Mouse (Mus musculus) liver (tissue): ENCODE data around the gene Tsc22d2.
A peak's percentile ranks its signal among the peaks of the same experiment; 100 is the strongest.
"Not testable (repeated sequence)": the region's sequence is repeated elsewhere in the genome, so short reads cannot be mapped to it uniquely, and the experiment has no call there.

Experiments
- DNase-seq: peaks from one replicate; pipeline ENCODE4 v3.0.0-alpha.2; 2020; ENCODE audit warnings: mixed read lengths

The Tsc22d2 gene

DNA sequence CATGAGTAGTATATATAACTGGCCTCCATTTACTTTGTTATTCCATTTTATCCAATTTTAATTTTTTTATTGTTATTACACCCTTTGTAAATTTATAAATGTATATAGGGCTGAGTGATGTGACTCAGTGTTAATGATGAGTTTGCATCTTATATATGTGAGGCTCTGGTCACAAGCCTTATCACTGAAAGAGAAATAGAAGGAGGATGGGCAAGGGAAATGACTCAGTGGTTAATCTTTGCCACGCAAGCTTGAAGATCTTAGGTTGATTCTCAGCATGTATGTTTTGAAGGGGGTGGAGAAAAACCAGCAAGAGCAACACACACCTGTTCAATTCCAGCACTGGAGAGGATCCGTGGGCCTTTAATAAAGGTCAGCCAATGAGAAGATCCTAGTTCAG, 19.9 kb downstream of the Tsc22d2 start:
- DNase-seq = no peak

DNA sequence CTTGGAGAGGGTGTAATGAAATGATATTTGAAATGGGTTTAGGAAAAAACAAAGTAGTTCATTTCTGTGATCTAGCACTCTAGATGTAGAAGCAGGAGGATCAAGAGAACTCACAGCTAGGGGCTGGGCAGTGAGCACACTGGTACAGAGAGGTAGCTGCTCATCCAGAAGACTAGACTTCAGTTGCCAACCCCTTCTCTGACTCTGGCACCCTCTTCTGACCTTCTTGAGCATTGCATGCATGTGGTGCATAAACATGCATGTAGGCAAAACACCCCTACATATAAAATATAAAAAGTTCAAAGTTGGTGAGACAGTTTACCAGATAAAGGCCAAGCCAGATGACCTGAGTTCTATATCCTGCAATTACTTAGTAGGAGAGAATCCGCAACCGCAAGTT, 33.7 kb downstream of the Tsc22d2 start:
- peak; percentile 74 for DNase-seq

DNA sequence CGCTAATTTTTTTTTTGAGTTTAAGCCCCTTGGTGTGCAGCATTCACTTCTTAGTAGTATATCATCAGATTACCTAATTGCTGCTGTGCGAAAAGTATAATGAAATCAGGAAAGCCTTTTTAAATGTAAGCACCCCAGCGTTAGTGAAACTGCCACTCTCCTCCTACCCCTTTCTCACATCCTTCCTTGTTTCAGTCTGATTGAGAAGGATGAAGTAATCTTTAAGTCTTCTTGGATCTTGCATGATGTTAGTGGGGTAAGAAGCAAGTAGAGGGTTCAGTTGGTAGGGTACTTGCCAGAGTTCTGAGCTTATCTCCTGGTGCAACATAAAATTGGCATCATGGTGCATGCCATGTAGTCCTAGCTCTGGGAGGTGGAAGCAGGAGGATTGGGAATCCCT, 35.0 kb downstream of the Tsc22d2 start:
- DNase-seq = no peak

DNA sequence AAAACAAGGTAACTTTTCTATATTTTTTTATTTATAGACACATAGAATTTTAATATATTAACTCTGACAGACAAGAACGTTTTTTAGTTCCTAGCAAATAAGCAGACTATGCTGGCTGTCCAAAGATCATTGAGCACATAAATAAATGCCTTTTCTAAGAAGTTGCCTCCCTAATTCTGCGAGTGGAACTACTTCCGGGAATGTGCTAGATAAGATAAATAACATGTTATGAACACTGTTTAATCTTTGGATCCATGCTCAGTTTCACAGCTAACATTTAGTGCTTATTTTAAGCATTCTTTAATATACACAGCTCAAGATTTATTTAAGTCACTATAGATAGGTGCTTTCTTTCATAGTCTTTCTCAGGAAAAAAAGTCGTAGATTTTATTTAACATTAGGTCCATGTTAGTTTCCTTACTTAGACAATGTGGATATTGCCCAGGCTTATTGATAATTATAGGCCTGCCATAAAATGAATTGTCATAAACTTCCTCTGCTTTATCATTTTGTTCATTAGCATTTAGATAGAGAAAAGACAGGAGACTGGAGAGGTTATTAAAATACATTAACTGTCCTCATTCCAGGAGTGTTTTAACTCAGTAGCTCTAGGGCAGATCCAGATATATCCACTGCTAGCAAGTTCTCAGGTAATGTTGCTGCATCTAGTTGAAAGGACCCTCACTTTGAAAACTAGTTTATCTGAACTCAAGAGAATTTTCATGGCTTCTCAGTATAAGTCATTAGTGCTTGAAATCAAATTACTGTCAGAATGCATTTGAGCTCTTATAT, 40.1 kb downstream of the Tsc22d2 start:
- peak; percentile 19 for DNase-seq

DNA sequence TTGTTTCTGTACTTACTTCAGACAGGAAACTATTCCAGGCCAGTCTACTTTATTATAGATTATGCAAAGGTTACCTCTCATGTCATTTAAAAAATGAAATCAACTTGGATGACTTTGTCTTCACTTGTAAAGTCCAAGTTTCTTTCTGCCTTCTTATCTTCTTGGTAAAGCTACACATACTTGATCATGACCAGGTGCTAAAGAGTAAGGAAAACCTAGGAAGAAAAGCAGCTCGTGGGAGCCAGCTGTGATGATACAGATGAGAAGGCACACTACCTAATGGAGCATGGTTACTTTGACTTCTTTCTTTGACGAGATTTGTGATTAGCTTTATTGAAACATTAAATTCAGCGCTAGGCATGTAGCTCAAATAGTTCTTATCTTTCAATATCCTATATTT, 40.7 kb downstream of the Tsc22d2 start:
- DNase-seq = peak; percentile 12

DNA sequence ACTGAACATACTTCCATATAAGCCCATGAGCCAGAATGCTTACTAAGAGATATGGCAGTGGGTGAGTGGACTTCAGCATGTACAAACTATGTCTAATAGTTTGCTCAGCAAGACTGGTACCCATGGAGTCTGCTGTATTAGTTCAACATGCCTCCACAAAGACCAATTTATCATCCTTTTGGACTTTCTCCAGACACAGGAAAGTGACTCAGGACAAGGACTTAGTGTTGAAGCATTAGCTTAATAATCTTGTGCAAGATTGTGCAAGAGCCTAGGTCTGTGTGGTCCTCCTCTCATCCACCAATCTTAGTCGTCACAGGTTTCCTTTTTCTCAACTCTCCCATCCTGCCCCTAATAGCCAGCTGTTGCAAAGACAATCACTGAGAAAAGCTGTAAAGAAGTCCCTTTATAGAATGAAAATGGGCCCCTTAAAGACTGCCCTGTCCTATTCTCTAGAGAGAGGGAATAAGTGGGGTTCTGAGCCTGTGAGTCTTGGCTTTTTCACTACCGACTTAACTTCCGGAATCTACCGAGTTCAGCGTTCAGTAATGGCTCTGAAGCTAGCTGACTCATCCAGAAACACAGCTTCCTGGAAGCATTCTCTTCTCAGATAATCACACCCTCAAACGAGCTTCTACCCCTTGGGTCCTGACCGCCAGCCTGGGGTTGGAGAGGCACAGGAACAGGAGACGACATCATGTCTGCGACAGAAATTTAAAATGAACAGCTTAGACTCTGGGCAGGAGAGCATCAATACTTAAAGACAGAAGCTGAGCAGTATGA, 55.3 kb downstream of the Tsc22d2 start:
- DNase-seq = peak; percentile 57

DNA sequence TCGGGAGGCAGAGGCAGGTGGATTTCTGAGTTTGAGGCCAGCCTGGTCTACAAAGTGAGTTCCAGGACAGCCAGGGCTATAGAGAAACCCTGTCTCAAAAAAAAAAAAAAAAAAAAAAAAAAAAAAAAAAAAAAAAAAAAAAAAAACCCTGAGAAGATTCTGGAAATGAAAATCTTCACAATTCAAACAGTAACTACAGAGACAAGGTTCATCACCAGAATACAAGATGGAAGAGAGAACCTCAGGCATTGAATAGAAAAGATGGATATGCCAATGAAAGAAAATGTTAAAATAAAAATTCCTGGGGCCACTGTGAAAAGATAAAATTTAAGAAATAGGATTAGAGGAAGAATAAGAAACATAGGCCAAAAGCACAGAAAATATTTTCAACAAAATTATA, 60.8 kb downstream of the Tsc22d2 start:
- not testable (repeated sequence) for DNase-seq

DNA sequence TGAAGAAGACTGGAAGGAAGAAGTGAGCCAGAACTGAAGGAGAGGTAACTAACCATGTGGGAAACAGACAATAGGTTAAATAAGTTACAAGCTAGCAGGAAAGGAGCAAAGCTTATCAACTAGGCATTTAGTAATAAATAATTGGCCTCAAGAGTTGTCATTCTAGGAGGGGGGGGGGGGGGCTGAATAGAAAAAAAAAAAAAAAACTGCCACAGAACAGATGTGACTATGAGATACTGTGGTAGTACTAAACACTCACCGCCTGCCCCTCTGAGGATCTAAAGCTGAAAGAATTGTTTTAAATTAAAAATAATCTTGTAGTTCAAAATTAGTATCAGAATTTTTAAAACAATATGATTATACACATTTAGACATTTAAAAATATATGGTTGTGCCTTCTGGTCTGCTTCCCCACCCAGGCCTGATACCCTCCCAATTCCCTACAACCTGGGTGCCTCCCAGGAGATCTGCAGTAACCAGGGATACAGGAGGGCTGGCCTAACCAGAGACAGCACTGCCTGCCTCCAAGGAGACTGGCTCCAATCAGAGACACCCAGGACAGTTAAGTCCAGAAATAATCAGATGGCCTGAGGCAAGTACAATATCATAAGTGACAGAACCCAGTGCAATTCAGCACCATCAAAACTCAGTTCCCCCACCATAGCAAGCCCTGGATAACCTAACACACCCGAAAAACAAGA, 64.4 kb downstream of the Tsc22d2 start:
- DNase-seq = no peak

DNA sequence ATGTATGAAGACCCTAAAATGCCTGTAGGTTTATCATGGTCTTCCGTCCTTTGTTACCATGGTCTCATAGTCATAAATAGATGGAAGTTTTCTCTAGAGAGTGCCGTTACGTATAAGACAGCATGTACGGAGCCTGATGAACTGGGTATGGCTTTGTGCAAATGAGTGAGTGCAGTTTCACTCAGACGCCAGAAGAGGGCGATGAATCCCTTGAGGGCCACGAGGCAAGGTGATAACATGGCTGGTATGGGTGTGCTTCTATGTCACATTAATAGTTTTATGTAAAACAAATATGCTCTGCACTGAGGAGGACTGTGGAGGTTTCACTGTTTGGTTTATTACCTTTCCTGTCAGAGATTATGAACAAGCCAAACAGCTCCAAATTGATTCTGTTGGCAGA, 71.4 kb downstream of the Tsc22d2 start:
- DNase-seq = peak; percentile 42

DNA sequence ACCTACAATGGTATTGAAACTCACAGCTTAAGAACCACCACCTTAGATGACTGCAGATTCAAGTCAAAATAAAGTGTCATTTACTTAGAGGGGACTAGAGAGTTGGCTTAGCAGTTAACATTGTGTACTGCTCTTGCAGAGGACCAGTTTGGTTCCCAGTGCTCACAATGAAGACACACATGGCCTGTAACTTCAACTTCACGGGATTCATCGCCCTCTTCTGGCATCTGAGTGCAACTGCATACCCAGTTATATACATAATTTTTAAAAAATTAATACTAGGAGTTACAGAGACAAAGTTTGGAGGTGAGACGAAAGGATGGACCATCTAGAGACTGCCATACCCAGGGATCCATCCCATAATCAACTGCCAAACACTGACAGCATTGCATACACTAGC, 72.6 kb downstream of the Tsc22d2 start:
- no peak for DNase-seq

DNA sequence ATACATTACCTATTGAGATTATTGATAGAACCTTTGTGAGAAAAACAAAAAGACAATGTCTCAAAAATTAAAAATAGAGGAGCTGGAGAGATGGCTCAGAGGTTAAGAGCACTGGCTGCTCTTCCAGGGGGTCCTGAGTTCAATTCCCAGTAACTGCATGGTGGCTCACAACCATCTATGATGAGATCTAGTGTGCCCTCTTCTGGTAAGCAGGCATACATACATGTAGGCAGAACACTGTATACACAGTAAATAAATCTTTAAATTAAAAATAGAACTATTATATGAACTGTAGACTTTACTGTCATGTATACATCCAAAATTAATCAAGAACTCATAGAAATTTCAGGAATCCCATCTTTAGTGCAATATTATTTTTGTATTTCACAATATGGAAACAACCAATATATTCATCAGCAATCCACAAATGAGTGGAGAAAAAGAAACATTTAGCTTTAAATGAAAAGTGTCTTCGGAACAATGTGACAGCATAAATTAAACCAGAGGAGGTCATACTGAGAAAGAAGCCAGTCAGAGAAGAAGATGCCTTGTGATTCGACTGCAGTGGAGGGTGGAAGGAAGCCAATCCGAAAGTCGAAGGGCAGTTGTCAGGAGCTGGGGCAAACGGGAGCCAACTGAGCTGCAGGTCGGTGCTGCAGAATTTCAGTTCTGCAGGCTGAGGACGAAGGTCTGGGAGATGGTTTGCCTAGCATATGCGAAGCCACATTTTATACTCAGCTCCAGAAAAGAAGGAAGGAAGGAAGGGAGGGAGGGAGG, 73.7 kb downstream of the Tsc22d2 start:
- no peak for DNase-seq

DNA sequence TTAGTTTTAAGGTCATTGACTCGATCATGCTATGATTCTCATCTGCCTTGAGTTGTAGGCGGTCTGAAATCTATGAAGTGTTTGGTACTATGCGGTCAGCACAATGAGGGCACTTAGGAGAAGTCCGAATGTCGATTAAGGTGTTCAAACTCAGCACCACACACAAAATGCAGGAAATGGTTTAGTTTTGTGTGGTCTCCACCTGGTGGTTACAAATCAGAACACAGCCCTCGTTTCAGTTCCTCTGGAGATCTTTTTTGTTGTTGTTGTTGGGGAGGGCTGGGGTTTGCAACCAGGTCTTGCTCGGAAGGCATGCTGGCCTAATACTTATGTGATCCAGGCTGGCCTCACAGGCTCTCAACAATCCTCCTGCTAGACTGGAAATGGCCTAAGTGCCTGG, 76.3 kb downstream of the Tsc22d2 start:
- DNase-seq = no peak

DNA sequence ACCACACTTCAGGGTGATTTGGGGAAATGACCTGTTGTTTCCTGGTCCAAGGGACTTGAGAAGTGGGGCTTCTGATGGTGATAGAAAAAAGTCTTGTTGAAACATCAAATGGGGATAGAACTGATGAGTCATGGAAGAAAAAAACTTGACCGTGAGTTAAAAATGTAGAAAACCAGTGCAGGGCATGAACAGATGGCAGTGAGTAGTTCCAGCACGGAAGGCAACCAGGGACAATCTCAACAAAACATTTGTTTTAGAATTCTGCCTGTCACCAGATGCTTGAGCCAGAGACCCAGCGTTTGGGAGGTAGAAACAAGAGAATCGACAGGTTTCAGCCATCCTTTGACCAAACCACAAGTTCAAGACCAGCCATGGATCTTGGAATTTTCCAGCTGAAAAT, 79.1 kb downstream of the Tsc22d2 start:
- no peak for DNase-seq

DNA sequence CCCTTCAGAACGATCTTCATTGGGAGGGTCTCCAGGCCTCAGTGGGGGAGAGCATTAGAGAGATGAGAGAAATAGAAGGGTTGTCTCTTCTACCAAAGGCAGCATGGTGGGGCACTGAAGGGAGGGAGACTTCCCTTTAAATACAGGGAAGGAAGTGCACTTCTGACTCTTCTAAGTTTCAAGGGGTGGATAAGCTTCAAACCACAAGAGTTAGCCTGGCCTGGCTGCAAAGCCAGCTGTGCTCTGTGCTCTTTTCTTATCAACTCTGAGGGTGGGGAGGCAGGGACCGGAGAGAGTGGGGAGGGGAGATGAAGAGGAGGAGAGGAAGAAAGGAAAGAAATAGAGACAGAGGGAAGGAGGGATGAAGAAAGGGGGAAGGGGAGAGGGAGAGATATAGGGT, 87.4 kb downstream of the Tsc22d2 start:
- DNase-seq = peak; percentile 13

DNA sequence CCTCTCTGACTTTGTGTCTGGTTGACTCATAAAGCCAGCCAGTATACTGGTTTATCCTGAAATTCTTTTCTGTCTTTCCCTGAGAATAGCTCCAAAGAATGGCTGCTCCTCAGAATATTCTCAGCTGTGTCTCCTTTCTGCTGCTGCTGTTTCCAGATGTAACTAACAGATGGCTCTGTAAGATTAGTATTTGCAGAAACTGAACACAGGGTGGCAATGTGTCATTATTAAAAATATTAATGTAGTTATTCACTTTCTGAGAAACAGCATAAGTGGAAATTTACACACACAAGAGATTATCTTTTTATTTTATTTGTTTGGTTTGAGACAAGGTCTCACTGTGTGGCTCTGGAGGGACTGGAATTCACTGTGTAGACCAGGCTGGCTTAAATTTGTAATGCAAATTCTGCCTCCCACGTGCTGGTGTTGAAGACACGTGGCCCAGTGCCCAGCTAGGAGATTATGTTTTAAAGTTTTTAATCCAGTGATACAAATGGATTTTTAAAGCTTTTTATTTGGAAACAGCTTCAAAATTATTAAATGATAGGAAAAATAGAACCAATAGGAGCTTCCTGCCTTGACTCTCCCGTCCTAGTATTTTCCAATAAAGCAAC, 89.3 kb downstream of the Tsc22d2 start:
- DNase-seq = no peak

DNA sequence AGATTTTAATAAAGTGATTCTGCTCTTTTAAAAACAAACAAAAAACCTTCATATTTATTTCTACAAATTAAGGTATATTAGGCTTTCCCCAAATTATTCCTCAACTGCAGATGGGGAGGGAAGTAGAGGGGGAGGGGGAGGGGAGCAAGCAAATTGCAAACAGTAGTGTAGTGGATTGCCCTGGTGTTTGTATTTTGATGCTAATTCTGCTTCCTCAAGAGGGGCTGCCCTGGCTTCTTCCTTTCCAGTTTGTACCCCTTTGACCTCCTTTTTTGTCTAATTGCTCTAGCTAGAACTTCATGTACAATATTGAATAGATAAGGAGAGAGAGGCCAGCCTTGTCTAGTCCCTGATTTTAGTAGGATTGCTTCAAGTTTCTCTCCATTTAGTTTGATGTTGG, 90.2 kb downstream of the Tsc22d2 start:
- no peak for DNase-seq

DNA sequence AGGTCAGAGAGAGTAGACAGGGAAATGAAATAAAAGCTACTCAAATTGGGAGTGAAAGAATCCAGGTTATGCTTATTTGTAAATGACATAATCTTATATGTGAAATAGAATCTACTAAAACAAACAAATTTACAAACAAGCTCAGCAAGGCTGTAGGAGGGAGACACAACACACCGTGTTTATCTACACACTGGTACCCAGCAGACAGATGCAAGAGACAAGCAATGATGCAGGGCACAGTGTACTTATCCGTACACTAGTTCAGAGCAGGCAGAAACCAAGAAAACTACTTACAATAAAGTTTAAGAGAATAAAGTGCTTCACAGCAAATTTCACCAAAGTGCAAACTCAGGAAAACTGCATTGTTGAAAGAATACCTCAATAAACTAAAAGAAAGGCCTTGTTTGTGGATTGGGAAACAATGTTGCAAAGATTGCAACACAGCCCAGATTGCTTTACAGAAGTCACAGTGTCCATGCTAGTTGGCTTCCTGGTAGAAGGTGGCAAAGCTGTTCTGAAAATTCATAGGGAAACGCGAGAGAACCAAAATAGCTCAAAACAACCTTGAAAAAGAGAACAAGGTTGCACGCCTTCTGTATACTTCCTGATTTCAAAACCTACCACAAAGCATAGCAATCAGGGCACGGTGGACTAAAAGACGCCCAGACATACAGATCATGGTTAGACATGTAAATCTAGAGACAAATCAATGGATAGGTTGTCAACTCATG, 93.7 kb downstream of the Tsc22d2 start:
- no peak for DNase-seq

DNA sequence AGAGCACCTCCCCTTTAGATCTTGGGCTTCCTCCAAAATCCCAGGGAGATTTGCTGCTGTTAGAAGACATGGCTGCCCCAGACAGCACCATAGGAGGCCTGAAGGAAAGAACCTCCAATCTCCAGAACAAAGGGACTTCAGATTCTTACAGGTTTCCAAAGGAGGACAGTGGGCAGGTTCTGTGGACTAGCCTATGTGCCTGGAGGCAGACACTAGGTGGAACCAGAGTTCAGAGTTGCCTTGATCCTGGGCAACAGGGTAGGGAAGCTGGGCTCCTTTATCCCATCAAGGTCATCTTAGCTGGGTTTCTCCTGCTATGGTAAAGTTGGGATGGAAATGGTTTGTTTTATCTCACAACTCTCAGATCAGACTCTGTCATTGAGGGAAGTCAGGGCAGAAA, 97.1 kb downstream of the Tsc22d2 start:
- peak; percentile 12 for DNase-seq

DNA sequence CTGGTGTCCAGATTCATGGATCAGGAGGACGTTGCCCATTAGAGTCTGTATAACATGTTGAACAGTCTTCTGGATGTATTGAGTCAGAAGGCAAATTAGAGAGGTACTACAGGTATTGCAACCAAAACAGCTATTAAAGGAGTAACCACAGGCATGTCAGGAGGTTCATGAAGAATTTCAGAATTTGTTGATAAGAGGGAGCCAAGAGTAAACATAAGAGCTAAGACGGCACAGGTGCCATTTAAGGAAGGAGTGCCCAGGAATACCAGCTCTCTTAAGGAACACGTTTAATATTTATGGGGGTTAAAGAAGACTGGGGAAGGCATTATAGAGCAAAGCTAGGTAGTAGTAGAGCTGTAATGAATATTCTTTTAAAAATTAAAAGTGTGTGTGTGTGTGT, 98.2 kb downstream of the Tsc22d2 start:
- DNase-seq = no peak

DNA sequence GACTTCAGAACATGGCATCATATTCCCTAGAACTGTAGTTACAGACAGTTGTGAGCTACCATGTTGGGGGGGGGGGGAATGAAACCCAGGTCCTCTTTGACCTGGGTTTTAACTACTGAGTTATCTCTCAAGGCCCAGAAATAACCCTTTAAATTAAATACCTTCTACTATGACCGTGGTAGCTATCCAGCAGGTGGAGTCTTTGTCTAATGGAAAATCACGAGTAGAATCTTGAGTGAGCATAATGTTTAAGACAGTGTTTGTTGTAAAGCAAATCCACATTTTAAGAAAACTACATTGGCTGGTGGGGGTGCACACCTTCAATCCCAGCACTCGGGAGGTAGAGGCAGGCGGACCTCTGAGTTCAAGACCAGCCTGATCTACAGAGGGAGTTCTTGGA, 99.0 kb downstream of the Tsc22d2 start:
- no peak for DNase-seq

DNA sequence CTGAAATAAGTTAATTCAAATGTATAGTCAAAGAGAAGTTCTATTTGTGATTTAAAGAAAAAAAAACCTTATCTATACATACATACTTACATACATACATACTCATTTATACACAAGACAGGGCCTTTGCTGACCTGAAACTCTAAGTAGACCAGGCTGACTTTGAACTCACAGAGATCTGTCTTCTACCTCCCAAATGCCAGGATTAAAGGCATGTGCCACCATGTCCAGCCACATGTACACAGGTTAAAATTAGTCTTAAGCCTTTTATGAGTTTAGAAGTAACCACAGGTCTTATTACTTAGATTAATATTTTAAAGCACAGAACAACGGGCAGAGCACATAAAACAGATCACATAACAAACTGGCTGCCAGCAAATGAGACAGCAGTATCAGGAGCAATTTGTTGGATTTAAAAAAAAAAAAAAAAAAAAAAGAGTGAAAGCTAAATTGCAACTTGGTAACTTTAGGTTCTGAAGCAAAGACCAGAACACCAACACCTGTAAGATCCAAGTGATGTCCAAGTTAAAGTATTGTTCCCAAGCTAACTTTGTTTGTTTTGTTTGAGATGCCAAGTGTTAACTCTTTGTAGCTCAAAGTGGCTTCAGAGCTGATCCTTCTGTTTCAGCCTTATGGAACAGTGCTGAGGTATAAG, 101.6 kb downstream of the Tsc22d2 start:
- no peak for DNase-seq
